Mouse (Mus musculus) layer of hippocampus, adult 11-12 months (tissue): ENCODE results near the gene Ralgps1.
"Not testable (repeated sequence)": the region's sequence is repeated elsewhere in the genome, so short reads cannot be mapped to it uniquely, and the experiment has no call there.

Experiments used
- DNase-seq: peaks from one replicate; pipeline ENCODE4 v3.0.0; 2022; ENCODE audit warnings: low spot score

Gene Ralgps1

DNA sequence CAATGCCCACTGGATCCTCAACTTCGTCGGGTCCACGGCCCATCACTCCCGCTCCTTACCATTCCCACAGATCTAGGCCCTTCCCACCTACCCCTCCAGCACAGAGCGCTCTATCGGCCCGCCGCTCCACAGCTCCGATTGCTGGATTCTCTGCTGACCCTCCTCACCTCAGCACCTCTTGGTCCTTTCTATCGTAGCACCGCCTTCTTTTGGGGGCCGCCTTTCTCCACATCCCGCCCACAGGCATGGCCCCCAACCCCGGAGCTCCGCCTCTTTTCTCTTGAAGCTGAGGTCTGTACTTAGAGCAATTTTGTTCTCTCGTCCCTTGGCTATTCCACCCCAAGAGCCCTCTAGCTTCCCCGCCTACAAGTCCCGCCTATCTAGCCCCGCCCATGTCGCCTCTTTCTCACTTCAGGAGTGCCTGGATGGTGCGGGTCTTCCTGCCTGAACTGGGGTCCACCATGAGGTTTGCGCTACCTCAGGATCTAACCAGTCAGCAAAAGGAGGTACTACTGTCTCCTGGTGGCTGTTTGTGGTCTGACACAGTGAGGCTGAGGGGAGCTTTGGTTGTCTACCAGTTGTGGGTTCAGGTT is 239.7 kb downstream of the Ralgps1 start, which contains the start of gene Garnl3:
Garnl3 (minus strand) TSS at position 155 of the 593 bp plus-strand sequence.
- peak; percentile 74 for DNase-seq

DNA sequence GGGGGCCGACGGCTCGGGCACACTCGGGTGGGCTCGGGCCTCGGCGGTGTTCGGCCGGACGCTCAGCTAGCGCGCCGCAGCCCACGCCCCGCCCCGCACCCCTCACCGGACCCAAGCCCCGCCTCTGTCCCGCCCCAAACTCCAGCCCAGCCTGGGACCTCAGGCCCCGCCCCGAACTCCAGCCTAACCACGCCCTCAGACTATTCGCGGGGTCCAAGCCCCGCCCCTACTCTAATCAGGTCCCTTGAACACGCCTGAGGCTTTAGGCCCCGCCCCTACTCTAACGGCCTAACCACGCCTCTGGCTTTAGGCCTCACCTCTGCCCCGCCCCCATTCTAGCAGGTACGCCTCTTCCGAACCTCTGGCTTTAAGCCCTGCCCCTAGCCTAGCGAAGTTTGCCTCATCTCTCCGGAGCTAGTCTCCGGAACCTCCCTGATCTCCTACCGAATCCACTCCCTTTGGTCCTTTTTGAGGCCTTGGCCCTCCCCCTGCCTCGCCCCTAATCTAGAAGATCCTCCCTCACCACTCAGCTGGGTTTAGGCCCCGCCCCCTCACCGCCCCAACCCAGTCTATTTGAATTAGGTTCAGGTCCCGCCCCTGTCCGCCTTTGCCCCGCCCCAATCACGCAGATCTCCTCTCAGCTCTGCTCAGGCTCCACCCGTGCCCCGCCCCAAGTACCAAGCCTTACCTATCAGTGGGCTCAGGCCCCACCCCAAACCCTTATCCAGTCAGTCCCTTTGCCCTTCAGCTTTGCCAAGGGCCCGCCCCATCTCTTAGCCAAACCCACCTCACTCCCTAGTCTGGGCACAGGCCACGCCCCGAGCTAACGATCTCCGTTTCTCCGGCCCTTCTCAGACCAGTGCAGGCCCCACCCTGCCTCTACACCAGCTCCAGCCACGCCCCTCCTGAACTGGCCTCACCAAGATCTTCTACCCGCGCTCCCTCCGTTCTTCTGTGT is 240.5 kb downstream of the Ralgps1 start:
- peak; percentile 98 for DNase-seq

DNA sequence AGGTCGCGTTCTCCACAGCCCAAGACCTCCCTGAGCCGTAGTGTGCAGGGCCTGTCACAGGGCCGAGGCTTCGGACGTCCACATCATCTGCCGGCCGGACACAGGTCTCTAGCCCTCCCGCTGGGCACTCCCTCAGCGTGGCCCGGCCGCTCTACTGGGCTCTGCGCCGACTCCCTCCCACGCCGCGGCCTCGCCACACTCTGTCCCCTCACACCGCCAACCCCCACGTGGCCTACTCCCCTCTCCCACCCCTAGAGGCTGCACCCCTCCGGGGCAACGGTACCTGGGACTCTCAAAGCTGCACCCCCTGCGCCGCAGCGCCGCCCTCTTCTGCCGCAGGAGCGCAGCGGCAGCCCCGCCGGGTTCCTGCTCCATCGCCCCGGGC is 241.2 kb downstream of the Ralgps1 start:
- DNase-seq, result no peak

DNA sequence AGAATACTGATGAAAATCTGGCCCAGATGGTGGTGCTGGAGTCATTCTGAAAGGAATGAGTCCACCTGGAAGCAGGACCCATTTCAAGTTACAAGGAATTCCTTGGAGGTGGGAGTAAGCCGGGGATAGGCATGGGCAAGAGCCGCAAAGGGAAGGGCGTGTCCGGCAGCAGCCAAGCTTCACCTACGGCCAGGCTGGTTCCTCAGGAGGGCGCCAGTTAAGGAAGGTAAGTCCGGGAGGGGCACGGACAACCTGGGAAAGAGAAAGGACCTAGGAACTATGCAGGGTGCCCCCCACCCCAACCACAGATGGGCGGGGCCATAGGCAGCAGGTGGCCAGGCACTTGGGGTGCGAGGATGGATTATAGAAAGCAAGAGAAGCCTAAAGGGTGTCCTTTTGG is 241.6 kb downstream of the Ralgps1 start:
- DNase-seq, result peak; percentile 24

DNA sequence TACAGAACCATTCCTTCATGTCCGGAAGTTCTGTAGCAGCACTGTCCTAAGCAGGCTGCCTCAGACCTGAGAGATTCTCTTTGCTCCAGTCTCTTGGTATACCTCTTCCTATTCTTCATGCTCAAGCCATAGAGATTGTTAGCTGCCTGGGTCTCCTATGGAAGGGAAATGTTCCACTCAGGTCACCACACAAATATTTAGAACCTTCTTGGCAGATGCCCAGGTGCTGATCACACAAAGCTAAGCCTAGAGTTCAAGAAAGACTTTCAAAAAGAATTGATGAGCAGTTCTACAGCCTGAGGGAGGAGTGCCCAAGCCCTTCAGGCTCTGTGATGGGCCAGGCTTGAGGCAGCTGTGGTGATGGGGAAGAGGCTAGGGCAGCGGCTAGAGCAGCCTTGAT is 242.3 kb downstream of the Ralgps1 start:
- no peak for DNase-seq

DNA sequence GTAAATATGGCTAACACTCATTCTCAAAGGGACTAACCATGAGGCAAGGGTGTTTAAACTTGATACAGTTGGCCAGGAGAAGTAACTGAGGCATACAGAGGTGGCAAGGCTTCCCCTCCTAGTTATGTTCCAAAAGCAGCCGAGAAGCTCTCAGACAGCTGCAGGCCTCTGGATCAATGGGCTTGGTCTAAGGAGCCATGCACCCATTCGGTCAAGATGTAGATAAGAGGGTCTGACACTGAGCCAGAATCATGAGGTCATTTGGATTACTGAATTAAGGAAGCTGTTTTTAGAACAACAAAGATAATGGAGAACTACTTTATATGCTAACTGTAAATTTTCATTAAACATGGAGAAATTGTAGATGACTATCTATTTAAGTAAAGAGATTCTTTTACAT is 244.0 kb downstream of the Ralgps1 start:
- no peak for DNase-seq

DNA sequence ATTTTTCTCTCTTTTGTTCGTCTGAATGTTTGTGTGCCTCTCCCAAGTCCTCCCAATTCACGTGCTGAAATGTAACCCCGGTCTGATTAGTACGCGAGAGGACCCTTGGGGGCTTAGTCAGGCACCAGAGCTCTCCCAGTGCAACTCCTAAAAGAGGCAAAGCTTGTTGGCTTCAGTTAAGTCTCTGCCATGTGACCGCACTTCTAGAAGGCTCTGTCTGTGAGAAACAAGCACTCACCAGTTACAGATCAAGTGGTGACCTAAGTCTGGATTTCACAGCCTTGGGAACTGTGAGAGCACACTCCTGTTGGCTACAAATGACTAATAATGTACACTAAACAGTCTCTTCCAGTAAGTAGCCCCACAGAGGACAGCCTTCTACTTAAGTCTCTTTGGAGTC is 248.4 kb downstream of the Ralgps1 start:
- no peak for DNase-seq

DNA sequence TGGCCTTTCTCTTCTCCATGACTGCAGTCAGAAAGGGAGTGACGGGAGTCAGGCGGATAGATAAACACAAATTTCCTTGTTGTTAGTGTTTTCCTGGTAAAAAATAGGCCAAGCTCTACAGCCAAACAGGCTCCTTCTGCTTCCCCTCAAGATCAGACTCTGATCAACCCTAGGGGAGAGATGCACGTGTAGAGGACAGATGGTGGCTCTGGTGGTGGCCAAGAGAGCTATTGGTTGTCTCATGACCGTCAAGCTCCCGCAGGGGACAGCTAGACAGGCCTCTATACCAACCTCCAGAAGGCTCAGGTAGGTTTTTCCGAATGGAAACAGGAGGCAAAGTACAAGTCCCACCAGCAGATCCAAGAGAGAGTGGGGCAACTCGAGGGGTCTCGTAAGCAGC is 270.8 kb downstream of the Ralgps1 start:
- no peak for DNase-seq

DNA sequence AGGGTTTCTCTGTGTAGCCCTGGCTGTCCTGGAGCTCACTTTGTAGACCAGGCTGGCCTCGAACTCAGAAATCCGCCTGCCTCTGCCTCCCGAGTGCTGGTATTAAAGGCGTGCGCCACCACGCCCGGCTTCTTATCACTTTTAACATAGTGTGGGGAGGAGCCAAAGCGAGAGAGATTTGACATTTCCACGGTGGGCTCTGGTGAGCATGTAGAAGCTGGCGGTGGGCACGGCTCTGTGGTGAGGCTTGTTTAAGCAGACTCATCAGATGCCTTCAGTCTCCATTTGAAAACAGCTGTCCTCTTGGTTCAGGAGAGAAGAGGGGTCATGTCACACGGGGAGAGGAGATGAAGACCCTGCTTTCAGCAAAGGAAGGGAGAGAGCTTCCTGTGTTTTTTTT is 274.0 kb downstream of the Ralgps1 start:
- DNase-seq, result not testable (repeated sequence)

DNA sequence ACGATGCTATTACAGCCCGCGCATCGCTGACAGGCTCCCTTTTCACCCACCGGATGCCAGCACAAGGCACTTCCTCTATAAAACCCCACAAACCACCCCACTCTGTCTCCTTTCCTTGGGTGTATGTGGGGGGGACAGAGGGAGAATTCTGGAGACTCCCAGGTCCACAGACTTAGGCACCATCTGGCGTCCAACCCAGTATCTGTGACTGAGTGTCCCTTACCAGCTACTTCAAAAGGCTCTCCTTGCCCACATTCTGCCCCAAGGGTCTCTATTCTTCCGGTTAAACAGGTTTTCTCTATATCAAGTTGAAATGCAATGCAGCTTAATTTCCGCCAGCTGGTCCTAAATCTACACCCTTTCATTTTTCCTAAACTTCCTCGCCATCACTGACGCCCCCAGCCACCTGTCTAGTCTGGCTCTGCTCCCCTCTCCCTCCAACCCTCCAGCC is 276.0 kb downstream of the Ralgps1 start:
- peak; percentile 25 for DNase-seq

DNA sequence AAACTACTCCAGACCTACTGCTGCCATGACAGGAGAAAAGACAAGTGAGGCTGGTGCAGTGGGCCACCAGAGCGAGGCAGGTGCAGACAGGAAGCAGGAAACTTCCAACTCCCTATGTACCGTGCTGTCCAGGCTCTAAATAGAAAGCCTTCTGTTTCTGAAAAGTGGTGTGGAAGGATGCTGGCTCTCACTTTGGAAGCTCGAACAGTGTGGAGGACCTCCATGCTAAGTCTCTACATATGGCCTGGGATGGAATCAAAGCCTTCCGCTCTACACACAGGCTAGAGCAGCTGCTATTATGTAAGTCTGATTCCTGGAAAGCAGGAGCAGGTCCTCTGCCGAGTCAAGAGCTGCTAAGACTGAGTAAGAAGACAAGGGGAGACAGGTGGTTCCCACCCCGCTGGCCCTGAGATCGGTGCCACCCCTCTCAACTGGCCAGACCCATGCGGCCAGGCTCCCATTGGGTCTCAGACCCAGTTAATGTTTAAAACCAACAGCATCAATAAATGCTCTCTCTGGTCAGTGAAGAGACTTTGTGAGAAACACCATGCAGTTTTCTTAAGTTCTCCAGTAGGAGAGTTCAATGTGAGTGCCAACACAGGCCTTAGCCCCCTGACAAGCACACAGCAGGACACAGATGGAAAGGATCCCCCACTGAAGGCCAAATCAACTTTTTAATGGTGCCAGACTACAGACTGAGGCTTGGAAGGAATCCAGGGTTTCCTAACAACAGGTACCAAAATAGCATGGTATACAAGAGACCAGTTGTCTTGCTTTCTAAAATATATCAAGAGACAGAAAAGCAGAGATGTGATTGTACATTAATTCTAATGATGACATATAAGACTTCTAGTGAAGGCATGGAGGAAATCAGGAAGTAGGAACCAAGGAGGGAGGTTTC is 280.4 kb downstream of the Ralgps1 start:
- DNase-seq, result peak; percentile 29

DNA sequence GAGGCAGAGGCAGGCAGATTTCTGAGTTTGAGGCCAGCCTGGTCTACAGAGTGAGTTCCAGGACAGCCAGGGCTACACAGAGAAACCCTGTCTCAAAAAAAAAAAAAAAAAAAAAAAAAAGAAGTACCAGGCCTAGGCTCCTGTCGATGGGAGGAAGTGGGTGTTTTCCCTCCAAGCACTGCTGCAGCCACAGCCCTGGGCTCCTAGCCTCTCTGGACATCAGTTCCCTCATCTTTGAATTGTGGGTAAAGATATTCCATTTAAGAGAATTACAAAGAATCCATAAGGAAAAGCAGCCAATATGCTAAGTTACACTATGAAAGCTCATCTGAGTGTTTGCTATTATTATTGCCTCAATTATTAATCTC is 281.3 kb downstream of the Ralgps1 start:
- not testable (repeated sequence) for DNase-seq

DNA sequence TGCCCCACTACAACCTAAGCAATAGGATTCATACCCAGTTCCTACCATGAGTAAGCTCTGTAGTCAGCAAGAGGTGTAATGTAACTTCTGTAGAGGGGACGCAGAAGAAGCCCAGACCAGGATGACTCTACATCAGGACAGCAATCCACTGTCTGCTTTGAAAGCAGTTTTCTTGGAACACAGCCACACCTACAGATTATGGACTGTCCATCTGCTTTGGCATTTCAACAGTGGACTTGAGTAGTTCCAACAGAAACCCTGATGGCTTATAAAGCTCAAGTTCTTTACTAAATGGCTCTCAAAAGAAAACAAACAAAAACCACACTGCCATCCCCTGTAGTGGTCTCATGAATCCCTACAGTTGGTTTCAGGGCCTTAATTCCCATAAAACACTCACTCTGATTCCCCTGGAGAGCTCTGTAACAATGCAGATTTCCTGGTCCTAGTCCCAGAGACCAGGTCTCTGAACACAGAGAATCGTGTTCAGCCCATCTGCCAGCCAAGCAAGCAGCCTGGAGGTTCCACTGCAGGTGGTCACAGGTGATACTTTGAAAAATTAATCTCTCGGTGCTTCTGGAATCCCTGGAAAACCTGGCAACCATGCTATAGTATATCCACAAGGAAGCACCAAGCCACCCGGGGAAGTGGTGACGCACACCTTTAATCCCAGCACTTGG is 281.8 kb downstream of the Ralgps1 start:
- DNase-seq, result no peak

DNA sequence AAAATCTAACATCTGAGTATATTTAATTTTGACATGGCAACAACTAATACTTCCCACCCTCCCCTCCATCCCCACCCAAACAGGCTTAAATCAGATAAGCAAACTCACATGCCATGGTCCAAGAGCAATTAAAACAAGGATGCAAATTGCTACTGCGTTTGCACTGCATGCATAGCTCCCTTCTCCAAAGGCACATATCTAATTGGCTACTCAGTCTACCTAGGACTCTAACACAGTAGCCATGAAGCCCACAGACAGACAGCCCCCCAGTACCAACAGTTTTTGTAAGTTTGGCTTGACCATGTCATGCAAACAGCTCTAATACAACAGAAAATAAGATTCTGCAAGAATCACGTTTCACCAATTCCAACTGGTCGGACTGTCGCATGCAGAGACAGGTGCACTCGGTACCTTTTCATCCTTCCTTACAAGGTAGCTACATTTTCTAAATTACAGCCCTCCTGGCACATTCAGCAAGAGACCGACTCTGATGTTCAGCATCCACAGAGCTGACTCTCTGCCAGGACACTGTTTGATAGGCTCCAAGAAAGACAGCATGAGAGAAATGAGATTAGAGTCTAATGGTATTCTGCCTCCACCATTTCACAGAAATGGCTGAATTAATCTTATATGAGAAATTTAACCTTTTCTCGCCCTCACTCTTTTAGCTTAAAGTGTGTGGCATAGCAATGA is 284.5 kb downstream of the Ralgps1 start:
- DNase-seq, result no peak

DNA sequence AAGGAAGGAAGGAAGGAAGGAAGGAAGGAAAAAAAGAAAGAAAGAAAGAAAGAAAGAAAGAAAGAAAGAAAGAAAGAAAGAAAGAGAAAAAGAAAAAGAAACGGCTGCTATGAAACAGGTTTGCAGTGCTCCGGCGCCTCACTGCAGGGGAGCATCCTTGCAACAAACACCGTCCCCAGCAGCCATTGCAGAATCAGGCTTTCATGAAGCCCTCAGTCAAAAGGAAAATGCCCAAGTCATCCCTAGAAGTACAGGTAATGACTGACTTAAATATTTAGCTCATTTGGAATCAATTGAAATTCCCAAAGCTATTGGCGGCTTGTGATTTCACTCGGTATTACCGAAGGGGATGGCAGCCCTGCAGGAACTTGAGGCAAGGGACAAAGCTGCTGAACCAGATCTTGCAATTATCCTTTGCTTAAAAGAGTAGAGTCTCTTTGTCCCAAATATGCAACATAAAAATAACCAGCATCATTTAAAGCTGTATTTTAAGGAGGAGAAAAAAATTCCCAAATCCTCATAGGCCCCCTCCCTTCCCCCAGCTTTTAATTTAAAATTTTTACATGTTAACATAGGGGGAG is 285.2 kb downstream of the Ralgps1 start:
- DNase-seq, result no peak

DNA sequence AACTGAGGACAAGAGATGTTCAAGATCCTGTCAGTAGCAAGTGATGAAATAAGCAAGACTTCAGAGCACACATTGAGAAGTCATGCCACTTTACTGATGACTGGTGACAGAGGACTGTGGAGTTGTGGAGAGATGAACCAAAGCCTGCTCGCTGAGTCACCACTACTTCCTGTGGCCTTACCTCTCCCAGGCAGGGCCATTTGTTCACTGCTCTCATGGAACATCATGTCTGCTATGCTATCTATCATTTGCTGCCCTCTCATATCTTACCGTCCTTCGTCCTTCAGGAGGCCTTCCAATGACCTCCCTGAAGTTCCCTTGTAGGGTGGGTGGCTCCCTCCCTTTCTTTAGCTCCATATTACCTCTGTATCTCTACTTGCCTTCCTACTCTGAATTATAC is 287.1 kb downstream of the Ralgps1 start:
- DNase-seq, result no peak
